Mouse (Mus musculus) olfactory bulb, adult 2 months (tissue): ENCODE data around the gene Gm20403.

Experiments used
- CTCF ChIP-seq: fragments of 200-500 bp; IDR thresholded peaks from 2 replicates; pipeline ENCODE4 v1.5.1; 2012; ENCODE audit warnings: low read depth, mild to moderate bottlenecking, low read length, moderate library complexity; ENCODE audit not compliant: insufficient read depth
- POLR2A ChIP-seq: fragments of 200-500 bp; IDR thresholded peaks from 2 replicates; pipeline ENCODE4 v1.6.1; 2012; ENCODE audit warnings: mild to moderate bottlenecking, low read depth, low read length, moderate library complexity; ENCODE audit not compliant: insufficient read depth

DNA sequence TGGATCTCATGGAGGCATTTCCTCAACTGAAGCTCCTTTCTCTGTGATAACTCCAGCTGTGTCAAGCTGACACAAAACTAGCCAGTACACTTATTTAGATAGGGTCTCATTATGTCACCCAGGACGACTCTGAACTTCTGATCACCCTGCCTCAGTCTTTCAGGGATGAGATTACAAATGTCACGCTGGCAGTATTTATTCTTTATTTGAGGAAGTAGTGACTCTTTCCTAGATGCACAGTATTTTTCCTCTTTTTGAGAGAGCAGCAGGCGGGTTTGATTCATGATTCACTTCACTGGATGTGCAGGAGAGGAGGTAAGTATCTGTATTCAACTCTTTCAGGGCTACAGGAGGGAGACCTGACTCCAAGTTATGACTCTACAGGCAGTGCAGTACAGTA is 17.3 kb downstream of the Gm20403 start:
- TF ChIP-seq POLR2A = no peak
- no peak for TF ChIP-seq CTCF
